Mouse (Mus musculus) heart, adult 18-20 months (tissue): ENCODE measurements around the gene Cpa3. TPM values are rescaled to one million over a fixed set of nuclear protein-coding genes. Genes with fewer than 3 reads are reported as not detected.

Source experiments
- microRNA-seq, 2 experiments: library from miRNA; unstranded; fragments of <30 nt; microRNA quantifications; one replicate each; pipeline ENCODE4 v1.2.0; 2022
- total RNA-seq, 2 experiments: library from RNA; stranded (reverse); gene quantifications; 2 replicates each; pipeline ENCODE4 v1.2.3; 2021

Cpa3 gene
- total RNA-seq, 2 experiments from 2014 or later: 0.84 to 1.9 TPM

Small RNA genes lying within 50 kb of the gene (microRNA-seq; reads per million reads assigned to microRNA genes)
- gene Mir7007: 0.81 to 1.5 reads per million in 2 experiments

Other genes starting within 250 kb of the Cpa3 start
- 1 to 10 TPM; 6.4 to 9.4 TPM for gene Hps3, start 206.9 kb downstream of the Cpa3 start, total RNA-seq
- 10 to 100 TPM; 10.4 to 14.2 TPM for gene Hltf, start 184.4 kb downstream of the Cpa3 start, total RNA-seq
- gene Gyg, start 86.9 kb downstream of the Cpa3 start, total RNA-seq: 100 to 1,000 TPM; 154 to 168 TPM
- not detected for gene Cpb1, start 33.6 kb upstream of the Cpa3 start, total RNA-seq
- not detected for gene Agtr1b, start 125.0 kb upstream of the Cpa3 start, total RNA-seq